Mouse (Mus musculus) lung, adult 18-20 months (tissue): ENCODE results near the gene Ntn1.

Source experiments
- DNase-seq, 2 experiments: peaks; one replicate each; pipeline ENCODE4 v3.0.0; 2022; ENCODE audit warnings: mixed read lengths in 2 of 2

Gene Ntn1

GRCm38 (mm10) chr11:68400727-68401219 lies at the start of gene Ntn1:
Gene Ntn1 (minus strand): TSS chr11:68400823.
- DNase-seq, result no peak

DNA sequence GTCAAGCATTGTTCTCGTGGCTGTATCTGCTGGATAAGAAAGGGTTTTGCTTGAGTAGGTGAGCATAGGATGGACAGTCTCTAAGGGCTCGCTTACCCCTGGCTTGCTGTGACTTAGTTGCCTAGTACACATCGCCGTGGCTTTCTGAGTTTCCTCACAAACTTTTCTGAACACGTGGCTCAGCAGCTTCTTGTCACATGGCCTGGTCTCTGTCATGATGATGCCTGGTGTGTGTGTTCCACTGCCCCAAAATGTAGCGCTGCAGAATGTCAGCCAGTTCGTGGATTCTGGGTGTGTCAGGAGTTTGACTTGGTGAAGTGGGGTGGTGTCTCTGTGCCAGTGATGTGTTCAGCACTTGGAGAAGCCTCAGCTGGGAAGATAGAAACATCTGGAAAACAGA lies 47.7 kb upstream of the Ntn1 start:
- DNase-seq, result no peak

DNA sequence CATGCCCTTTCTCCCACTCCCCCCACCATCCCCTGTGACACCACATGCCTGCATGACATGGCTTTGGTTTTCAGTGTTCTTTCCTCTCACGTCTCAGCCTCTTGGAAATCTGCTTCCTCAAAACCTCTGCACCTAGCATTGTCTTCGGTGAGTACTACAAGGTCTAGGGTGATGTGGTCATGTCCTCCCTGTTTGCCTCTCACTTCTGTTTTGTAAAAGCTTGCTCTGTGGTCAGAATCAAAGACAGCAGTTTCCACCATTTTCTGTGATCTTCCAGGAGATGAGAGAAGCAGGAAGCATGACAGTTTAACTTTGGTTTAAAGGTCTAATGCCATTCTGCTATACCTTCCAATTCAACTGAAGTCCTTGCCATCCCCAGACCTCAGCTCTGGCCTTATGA lies 46.6 kb upstream of the Ntn1 start:
- no peak for DNase-seq

GRCm38 (mm10) chr11:68446547-68446946 lies 45.9 kb upstream of the Ntn1 start:
- DNase-seq, result no peak

- no peak for DNase-seq
Measured at GRCm38 (mm10) chr11:68445901-68446300, 45.3 kb upstream of the Ntn1 start.

- DNase-seq, result no peak
Measured at GRCm38 (mm10) chr11:68442983-68443638, 42.5 kb upstream of the Ntn1 start.

DNA sequence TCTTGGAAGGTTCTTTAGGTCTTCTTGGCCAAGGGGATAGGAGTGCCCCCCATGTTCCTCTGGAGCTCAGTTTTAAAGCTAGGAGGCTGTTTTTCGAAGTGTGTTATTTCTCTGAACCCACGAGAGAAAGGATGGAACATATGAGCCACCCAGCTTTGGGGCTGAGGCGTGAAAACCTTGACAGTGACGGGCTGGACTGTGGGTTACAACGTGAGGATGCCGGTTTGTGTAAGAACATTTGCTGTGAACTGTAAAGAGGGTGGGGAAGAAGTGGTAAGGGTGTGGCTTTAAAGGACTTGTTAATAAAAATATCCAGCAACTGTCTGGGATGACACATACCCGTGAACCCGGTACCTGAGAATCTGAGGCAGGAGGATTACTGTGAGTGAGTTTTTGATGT lies 41.7 kb upstream of the Ntn1 start:
- no peak for DNase-seq

DNA sequence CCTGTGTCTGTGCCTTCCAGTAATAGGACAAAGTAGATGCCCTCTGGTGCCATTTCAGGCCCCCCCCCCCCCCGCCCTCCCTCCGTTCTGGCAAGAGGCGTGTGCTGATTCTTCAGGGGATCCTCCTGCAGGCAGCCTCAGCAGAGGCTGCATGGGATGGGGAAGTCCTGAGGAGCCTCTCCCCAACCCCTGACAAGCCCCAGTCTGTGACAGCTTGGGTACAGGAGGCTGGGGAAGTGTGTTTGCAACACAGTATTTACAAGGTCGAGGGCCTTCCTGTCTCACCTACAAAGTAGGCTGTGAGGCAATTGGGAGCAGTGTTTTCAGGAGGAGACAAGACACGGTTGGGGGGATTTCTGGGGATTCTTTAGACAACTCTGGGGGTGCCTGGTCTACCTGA lies 40.3 kb upstream of the Ntn1 start:
- DNase-seq, result no peak

- no peak for DNase-seq
Measured at GRCm38 (mm10) chr11:68440100-68440499, 39.5 kb upstream of the Ntn1 start.

GRCm38 (mm10) chr11:68436376-68436775 lies 35.8 kb upstream of the Ntn1 start:
- no peak for DNase-seq

DNA sequence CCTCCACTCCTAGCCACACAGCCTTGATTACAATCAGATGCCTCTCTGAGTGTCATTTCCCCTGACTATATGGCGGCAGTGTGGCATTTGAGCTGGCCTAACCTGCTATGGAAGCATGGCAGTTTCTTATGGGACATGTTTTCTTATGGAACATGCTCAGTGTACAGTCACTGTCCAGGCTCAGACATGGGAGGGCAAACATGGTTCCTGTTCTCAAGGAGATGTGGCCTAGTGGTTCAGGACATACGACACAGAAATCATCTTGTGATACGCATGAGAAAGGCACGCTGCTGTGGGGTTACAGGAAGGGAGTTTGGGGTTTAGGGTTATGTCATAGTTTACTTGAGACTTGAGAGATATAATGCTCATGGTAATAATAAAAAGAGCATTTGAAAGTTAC lies 35.0 kb upstream of the Ntn1 start:
- DNase-seq, result no peak

- DNase-seq, result no peak
Measured at GRCm38 (mm10) chr11:68434697-68435096, 34.1 kb upstream of the Ntn1 start.

GRCm38 (mm10) chr11:68433534-68433933 lies 32.9 kb upstream of the Ntn1 start:
- DNase-seq, result no peak

- no peak for DNase-seq
Measured at GRCm38 (mm10) chr11:68432361-68433021, 31.9 kb upstream of the Ntn1 start.

DNA sequence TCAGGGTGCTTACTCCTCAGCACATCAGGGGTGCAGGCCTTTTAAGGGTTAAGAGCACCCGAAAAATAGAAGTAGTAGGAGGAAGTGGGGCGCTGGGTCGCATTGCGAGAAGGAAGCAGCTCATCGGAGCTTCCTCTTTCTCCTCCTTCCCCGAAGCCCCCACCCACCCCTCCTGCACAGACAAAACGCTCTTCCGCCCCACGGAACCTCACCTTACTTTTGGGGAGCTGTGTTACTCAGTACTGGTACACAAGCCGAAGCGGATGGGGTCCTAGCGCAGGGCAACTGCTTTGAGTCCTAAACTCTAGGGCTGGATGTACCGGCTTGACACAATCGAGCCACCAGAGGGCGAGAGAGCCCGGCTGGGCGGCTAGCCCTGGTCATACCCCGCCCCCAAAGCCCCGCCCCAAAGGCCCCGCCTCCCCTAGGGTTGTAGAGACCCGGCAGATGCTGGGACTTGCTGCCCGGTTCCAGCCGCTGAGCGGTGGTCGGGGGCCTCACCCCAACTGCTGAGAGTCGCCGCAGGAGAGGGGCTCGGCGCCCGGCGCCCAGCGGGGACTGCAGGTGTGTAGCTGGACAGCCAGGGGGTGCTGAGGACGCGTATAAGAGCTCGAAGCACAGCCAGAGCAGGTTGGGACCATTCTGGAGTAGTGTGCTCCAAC lies 31.2 kb upstream of the Ntn1 start, which contains the start of gene Pik3r5:
TSS of gene Pik3r5 (plus strand) at position 423 of the 662 bp plus-strand sequence.
- peak; percentile 71 to 77 for DNase-seq

GRCm38 (mm10) chr11:68430662-68431061 lies 30.0 kb upstream of the Ntn1 start:
- no peak for DNase-seq

GRCm38 (mm10) chr11:68427083-68427570 lies 26.5 kb upstream of the Ntn1 start:
- DNase-seq, result no peak

DNA sequence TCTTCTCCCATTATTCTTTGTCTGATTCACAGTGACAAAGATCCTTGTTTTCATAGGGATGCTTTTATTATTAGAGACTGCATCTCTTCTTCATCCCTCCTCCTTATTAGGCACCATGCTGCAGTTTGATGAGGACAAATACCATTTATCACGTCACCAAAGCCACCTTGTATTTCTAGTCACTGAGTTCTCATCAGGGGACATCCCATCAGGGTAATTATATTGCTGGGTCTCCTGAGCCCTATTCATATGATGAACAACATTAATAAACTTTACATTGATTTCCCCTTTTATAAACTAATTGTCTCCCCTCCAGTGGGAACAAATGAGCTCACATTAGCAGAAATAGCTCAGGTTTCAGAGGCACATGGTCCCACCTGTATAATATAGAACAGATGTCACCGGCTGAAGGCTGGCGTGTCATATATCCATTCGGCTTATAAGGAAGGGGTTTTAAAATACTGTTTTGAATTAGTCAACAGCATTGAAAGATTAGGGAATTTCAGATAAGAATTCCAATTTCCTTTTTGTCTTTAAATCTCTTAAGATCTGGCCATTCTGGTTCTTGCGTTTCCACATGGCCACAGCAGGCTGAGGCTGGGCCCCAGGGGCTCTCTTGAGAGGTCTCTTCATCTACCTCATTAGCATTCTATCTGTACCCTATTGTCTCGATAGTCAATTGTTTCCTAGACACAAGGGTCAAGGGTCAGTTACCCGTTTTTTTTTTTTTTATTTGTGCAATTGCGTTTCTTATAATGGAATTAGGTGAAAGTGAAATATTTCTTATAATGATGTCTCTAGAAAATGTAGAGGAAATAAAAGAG lies 25.1 kb upstream of the Ntn1 start:
- DNase-seq, result no peak

- DNase-seq, result peak; percentile 32 to 40
Measured at GRCm38 (mm10) chr11:68417831-68418230, 17.2 kb upstream of the Ntn1 start.

GRCm38 (mm10) chr11:68417001-68417400 lies 16.4 kb upstream of the Ntn1 start:
- no peak for DNase-seq

- peak; percentile 50 to 73 for DNase-seq
Measured at GRCm38 (mm10) chr11:68408127-68408526, 7.5 kb upstream of the Ntn1 start.

GRCm38 (mm10) chr11:68407266-68407926 lies 6.8 kb upstream of the Ntn1 start:
- no peak for DNase-seq
